8 mouse cellular contexts compared by ENCODE assay signal in the genomic region with DNA sequence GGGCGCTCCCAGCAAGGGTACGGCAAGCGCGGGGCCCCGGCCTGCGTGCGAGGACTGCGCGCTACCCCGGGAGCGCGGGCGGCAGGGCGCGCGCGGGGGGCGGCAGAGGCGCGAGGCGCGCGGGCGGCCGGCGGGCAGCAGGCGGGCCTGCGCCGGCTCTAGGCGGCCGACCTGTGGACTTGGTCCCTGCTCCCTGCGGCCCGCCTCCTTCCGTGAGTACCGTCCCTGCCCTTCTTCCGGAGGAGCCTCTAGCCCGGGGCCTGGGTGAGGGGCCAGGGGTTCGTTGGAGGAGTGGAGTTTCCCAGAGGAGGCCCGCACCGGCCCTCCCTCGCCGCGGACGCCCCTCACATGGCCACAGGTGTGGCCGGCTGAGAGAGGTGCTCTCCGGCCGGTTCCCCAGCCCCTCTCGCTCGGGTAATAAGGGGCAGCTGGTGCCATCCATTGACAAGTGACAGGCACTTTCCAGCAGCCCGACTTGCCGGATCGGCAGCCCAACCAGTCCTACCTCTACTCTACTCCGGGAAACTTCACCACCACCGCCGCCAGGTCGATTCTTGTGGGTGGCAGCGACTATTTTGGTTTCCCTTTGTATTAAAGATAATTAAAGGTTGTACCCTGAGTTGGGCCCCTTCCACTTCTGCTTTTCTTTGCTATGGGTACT. TPM values are rescaled to one million over a fixed set of nuclear protein-coding genes. Genes with fewer than 3 reads are reported as not detected.
DNase-seq lines count a peak whose midpoint lies in the region; ATAC-seq and TF ChIP-seq lines count a peak whose summit lies in the region.

No protein-coding gene starts in this region.

- TF ChIP-seq POLR2A in bone marrow macrophage, adult 2 months (IDR thresholded peaks at IDR 0.05; ENCODE audit: borderline replicate concordance, low read depth, low read length), result no peak
- TF ChIP-seq POLR2A in lung, adult 2 months (IDR thresholded peaks at IDR 0.05; ENCODE audit: borderline replicate concordance, extremely low read depth, low read depth, low read length), result no peak

- DNase-seq in forebrain, embryonic 10.5 days (ENCODE audit: extremely low spot score, low spot score), result peak; percentile 67
- DNase-seq in heart, postnatal 10 days, result peak; percentile 63 to 64
- peak; percentile 73 to 82 for DNase-seq in kidney, postnatal 4 days
- peak; percentile 64 for DNase-seq in lung, adult 2 months
- DNase-seq in thymus, postnatal 0 days (ENCODE audit: low spot score), result peak; percentile 59

- H3K27ac ChIP-seq in bone marrow macrophage, adult 2 months (ENCODE audit: insufficient read depth, low read depth, low read length), result peak overlapping the region; percentile 26
- peak overlapping the region; percentile 85 for H3K27ac ChIP-seq in forebrain, embryonic 10.5 days
- H3K27ac ChIP-seq in neural tube, embryonic 15.5 days (replicated peaks), result peak overlapping the region; percentile 18

- H3K27me3 ChIP-seq in E14TG2a.4 (ENCODE audit: insufficient read depth, low read length), result no peaks in the 10 kb centered on the region
- H3K27me3 ChIP-seq in forebrain, embryonic 10.5 days (ENCODE audit: poor library complexity, severe bottlenecking), result no peaks in the 10 kb centered on the region
- H3K27me3 ChIP-seq in neural tube, embryonic 15.5 days (replicated peaks), result no peaks in the 10 kb centered on the region

- H3K36me3 ChIP-seq in E14TG2a.4 (ENCODE audit: insufficient read depth, low read length), result peaks cover 36% of the 10 kb centered on the region
- peaks cover 37% of the 10 kb centered on the region for H3K36me3 ChIP-seq in forebrain, embryonic 10.5 days (replicated peaks)
- H3K36me3 ChIP-seq in neural tube, embryonic 15.5 days, result peaks cover 23% of the 10 kb centered on the region

- TF ChIP-seq CTCF in E14TG2a.4 (conservative IDR thresholded peaks at IDR 0.05; ENCODE audit: low read length), result no peak
- no peak for TF ChIP-seq CTCF in bone marrow macrophage, adult 2 months (IDR thresholded peaks at IDR 0.05; ENCODE audit: low read depth, low read length)
- TF ChIP-seq CTCF in lung, adult 2 months (IDR thresholded peaks at IDR 0.05; ENCODE audit: insufficient read depth, low read length), result no peak

- no peaks in the 10 kb centered on the region for H3K9me3 ChIP-seq in E14TG2a.4 (ENCODE audit: low read length)
- no peaks in the 10 kb centered on the region for H3K9me3 ChIP-seq in forebrain, embryonic 10.5 days
- no peaks in the 10 kb centered on the region for H3K9me3 ChIP-seq in neural tube, embryonic 15.5 days (replicated peaks)

- H3K4me3 ChIP-seq in E14TG2a.4 (replicated peaks; ENCODE audit: low read length), result peak overlapping the region; percentile 76
- peak overlapping the region; percentile 64 for H3K4me3 ChIP-seq in bone marrow macrophage, adult 2 months (ENCODE audit: insufficient read depth, low read length)
- peak overlapping the region; percentile 51 for H3K4me3 ChIP-seq in forebrain, embryonic 10.5 days
- H3K4me3 ChIP-seq in lung, adult 2 months (replicated peaks; ENCODE audit: extremely low read depth, low read depth, low read length), result peak overlapping the region; percentile 67
- H3K4me3 ChIP-seq in neural tube, embryonic 15.5 days (replicated peaks), result peak overlapping the region; percentile 40

- 3% methylated on average over 55 of the region's 57 CpGs for WGBS in forebrain, embryonic 10.5 days
- WGBS in lung, adult 2 months, result 8% methylated on average over 55 of the region's 57 CpGs
- WGBS in neural tube, embryonic 15.5 days, result under 1% methylated on average over 25 of the region's 57 CpGs

- peak overlapping the region; percentile 47 for H3K4me2 ChIP-seq in neural tube, embryonic 15.5 days

- intact Hi-C loops in heart, postnatal 10 days (cut with DNase I), result no loop called here

- peak overlapping the region; percentile 33 for H3K9ac ChIP-seq in neural tube, embryonic 15.5 days (replicated peaks)

- H3K4me1 ChIP-seq in E14TG2a.4 (replicated peaks; ENCODE audit: low read depth, low read length), result peaks cover 38% of the 10 kb centered on the region
- H3K4me1 ChIP-seq in bone marrow macrophage, adult 2 months (ENCODE audit: control insufficient read depth, insufficient read depth, low read length), result no peaks in the 10 kb centered on the region; the same call in 1 of the 2 replicates
- H3K4me1 ChIP-seq in forebrain, embryonic 10.5 days, result peaks cover 13% of the 10 kb centered on the region
- peaks cover 3% of the 10 kb centered on the region for H3K4me1 ChIP-seq in lung, adult 2 months (ENCODE audit: control insufficient read depth, insufficient read depth, low read length)
- H3K4me1 ChIP-seq in neural tube, embryonic 15.5 days, result peaks cover 11% of the 10 kb centered on the region

- ATAC-seq in neural tube, embryonic 15.5 days (ENCODE audit: low FRiP score), result peak; percentile 58; the same call in 1 of the 2 replicates

RNA-seq across cellular contexts. Expression of gene Eif4enif1, which starts 0.7 kb away (rescaled TPM):
- 46.0 and 46.7 TPM in 2 replicates for polyA plus RNA-seq in bone marrow macrophage, adult 2 months (2012; ENCODE audit: insufficient read depth, insufficient read length, missing spikeins)
- 59.0 and 60.4 TPM in 2 replicates for polyA plus RNA-seq in forebrain, embryonic 10.5 days (2016; fragmentation: Nextera tagmentation; extraction: Ambion mirVana)
- total RNA-seq in heart, postnatal 10 days (2021), result 10 to 100 TPM; 53.7 to 60.1 TPM
- 31.0 and 37.2 TPM in 2 replicates for polyA plus RNA-seq in lung, adult 2 months (2012; rRNA removed)
- polyA plus RNA-seq in neural tube, embryonic 15.5 days (2015; fragmentation: Nextera tagmentation; extraction: Ambion mirVana), result 48.1 and 53.1 TPM in 2 replicates
- polyA plus RNA-seq in thymus, postnatal 0 days (2015; fragmentation: Nextera tagmentation; extraction: Ambion mirVana), result 26.9 and 29.6 TPM in 2 replicates

RNA-seq across cellular contexts. Expression of gene Sfi1, which starts 9.6 kb away (rescaled TPM):
- 23.2 and 25.8 TPM in 2 replicates for polyA plus RNA-seq in bone marrow macrophage, adult 2 months (2012; ENCODE audit: insufficient read depth, insufficient read length, missing spikeins)
- polyA plus RNA-seq in forebrain, embryonic 10.5 days (2016; fragmentation: Nextera tagmentation; extraction: Ambion mirVana), result 13.4 and 13.7 TPM in 2 replicates
- total RNA-seq in heart, postnatal 10 days (2021), result 10 to 100 TPM; 27.5 to 28.7 TPM
- polyA plus RNA-seq in lung, adult 2 months (2012; rRNA removed), result 25.1 and 25.2 TPM in 2 replicates
- 15.7 and 16.2 TPM in 2 replicates for polyA plus RNA-seq in neural tube, embryonic 15.5 days (2015; fragmentation: Nextera tagmentation; extraction: Ambion mirVana)
- polyA plus RNA-seq in thymus, postnatal 0 days (2015; fragmentation: Nextera tagmentation; extraction: Ambion mirVana), result 9.7 and 14.0 TPM in 2 replicates

Comparison
In these comparisons a context has a peak if more than half of its experiments do, and no peak if none do; other contexts are left out.
1. Peak in every context shown above with its lines: DNase-seq, ATAC-seq, H3K4me3 ChIP-seq and H3K27ac ChIP-seq.
2. H3K27ac ChIP-seq: peak in every context shown above with its lines; median percentile 85 in forebrain, embryonic 10.5 days; 26 in bone marrow macrophage, adult 2 months; 18 in neural tube, embryonic 15.5 days.